Mouse (Mus musculus) lung, embryonic 16.5 days (tissue): ENCODE data around the gene Iqcd. TPM values are rescaled to one million over a fixed set of nuclear protein-coding genes. Genes with fewer than 3 reads are reported as not detected.

Source experiments
- ATAC-seq: fragments of 200-750 bp; cut with Nextera tagmentation; 2 replicates; pipeline ENCODE4 v1.8.0; 2017; ENCODE audit warnings: low read depth, mild to moderate bottlenecking, moderate library complexity
- H3K27ac ChIP-seq: fragments of 300-500 bp; sonication (generic); 2 replicates; pipeline ENCODE4 v1.5.1; 2014; ENCODE audit warnings: mild to moderate bottlenecking, control low read depth, low read length
- H3K27me3 ChIP-seq: fragments of 300-500 bp; sonication (generic); 2 replicates; pipeline ENCODE4 v1.6.1; 2014; ENCODE audit warnings: low read depth, low read length, mixed read lengths; ENCODE audit not compliant: control insufficient read depth, insufficient read depth
- H3K36me3 ChIP-seq: fragments of 300-500 bp; sonication (generic); 2 replicates; pipeline ENCODE4 v1.6.1; 2014; ENCODE audit warnings: low read length; ENCODE audit not compliant: control insufficient read depth, insufficient read depth
- H3K4me1 ChIP-seq: fragments of 300-500 bp; sonication (generic); replicated peaks from 2 replicates; pipeline ENCODE4 v1.6.1; 2014; ENCODE audit warnings: low read length, mixed read lengths; ENCODE audit not compliant: control insufficient read depth, insufficient read depth
- H3K4me2 ChIP-seq: fragments of 300-500 bp; sonication (generic); 2 replicates; pipeline ENCODE4 v1.6.1; 2014; ENCODE audit warnings: low read depth, low read length, control low read depth
- H3K4me3 ChIP-seq: fragments of 300-500 bp; sonication (generic); 2 replicates; pipeline ENCODE4 v1.5.1; 2014; ENCODE audit warnings: mild to moderate bottlenecking, low read length, control low read depth
- H3K9ac ChIP-seq: fragments of 300-500 bp; sonication (generic); 2 replicates; pipeline ENCODE4 v1.6.1; 2014; ENCODE audit warnings: low read length, control low read depth
- H3K9me3 ChIP-seq: fragments of 300-500 bp; sonication (generic); 2 replicates; pipeline ENCODE4 v1.6.1; 2016; ENCODE audit warnings: low read length; ENCODE audit not compliant: control insufficient read depth
- WGBS: fragments of 180-500 bp; shearing (Covaris S2); extraction: QIAGEN DNeasy Blood & Tissue Kit; methylation state at CpG from one replicate; pipeline ENCODE4 v1.1.7; 2014; 5-methylcytosine and 5-hydroxymethylcytosine counted together
- polyA plus RNA-seq: library from polyadenylated mRNA; unstranded; fragments of >200 nt; fragmentation: Nextera tagmentation; extraction: Ambion mirVana; gene quantifications from 2 replicates; pipeline ENCODE4 v1.2.1, GENCODE M21; 2015

Iqcd gene
- polyA plus RNA-seq, 1 experiment from 2014 or later, result 1.9 TPM

GRCm38 (mm10) chr5:120605688-120606087, 16.9 kb downstream of the Iqcd start:
- no peaks in the 10 kb centered on the region for H3K36me3 ChIP-seq

GRCm38 (mm10) chr5:120606590-120607200, 17.9 kb downstream of the Iqcd start:
- Histone ChIP-seq H3K4me2 (no peak overlapping the region), H3K27ac (no peak overlapping the region), H3K9me3 (no peaks in the 10 kb centered on the region), H3K27me3 (no peaks in the 10 kb centered on the region), H3K36me3 (no peaks in the 10 kb centered on the region), H3K9ac (no peak overlapping the region), H3K4me1 (peaks cover 8% of the 10 kb centered on the region), H3K4me3 (no peak overlapping the region)
- ATAC-seq, result no peak
- WGBS, result 63% methylated on average over 25 of the region's 25 CpGs

More at GRCm38 (mm10) chr5:120605688-120606087, 16.9 kb downstream of the Iqcd start:
- Histone ChIP-seq H3K4me3 (peak overlapping the region; percentile 30), H3K9me3 (no peaks in the 10 kb centered on the region), H3K4me1 (no peaks in the 10 kb centered on the region), H3K27me3 (no peaks in the 10 kb centered on the region), H3K27ac (no peak overlapping the region), H3K9ac (no peak overlapping the region), H3K4me2 (peak overlapping the region; percentile 51)
- under 1% methylated on average over 7 of the region's 8 CpGs for WGBS
- ATAC-seq, result peak; percentile 79

GRCm38 (mm10) chr5:120607335-120607734, 18.5 kb downstream of the Iqcd start:
- Histone ChIP-seq H3K9me3 (no peaks in the 10 kb centered on the region), H3K9ac (no peak overlapping the region), H3K4me2 (no peak overlapping the region), H3K27me3 (no peaks in the 10 kb centered on the region), H3K36me3 (no peaks in the 10 kb centered on the region), H3K4me3 (no peak overlapping the region), H3K4me1 (peaks cover 11% of the 10 kb centered on the region), H3K27ac (no peak overlapping the region)
- no peak for ATAC-seq
- 73% methylated on average over 3 of the region's 3 CpGs for WGBS

DNA sequence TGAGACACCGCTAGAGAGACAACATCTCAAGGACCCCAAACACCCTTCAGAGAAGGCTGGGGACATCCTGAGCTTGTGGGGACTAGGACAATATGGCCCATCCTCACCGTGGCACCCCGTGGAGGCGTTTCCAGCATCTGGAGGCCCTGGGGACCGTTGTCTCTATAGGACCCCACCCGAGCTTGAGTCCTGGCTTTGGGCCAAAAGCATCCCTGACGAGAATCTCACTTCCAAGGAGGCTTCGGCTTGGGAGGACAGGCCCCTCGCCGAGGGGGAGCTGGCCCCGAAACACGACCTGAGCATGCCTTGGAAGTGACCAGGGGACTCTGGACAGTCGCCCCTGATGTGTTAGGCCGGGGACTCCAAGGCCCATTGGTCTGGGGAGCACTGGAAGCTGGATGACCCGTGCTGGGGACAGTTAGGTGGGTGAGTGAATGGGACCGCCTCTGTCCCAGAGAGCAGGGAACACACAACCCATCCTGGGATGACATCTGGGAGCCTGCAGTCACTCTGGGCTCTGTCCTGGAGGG, 20.5 kb downstream of the Iqcd start:
- H3K9ac ChIP-seq, result no peak overlapping the region
- H3K4me3 ChIP-seq, result no peak overlapping the region
- H3K9me3 ChIP-seq, result no peaks in the 10 kb centered on the region
- H3K4me2 ChIP-seq, result no peak overlapping the region
- H3K27ac ChIP-seq, result no peak overlapping the region
- peaks cover 17% of the 10 kb centered on the region for H3K4me1 ChIP-seq
- no peak for ATAC-seq
- H3K36me3 ChIP-seq, result no peaks in the 10 kb centered on the region
- no peaks in the 10 kb centered on the region for H3K27me3 ChIP-seq
- WGBS, result 78% methylated on average over 16 of the region's 16 CpGs

DNA sequence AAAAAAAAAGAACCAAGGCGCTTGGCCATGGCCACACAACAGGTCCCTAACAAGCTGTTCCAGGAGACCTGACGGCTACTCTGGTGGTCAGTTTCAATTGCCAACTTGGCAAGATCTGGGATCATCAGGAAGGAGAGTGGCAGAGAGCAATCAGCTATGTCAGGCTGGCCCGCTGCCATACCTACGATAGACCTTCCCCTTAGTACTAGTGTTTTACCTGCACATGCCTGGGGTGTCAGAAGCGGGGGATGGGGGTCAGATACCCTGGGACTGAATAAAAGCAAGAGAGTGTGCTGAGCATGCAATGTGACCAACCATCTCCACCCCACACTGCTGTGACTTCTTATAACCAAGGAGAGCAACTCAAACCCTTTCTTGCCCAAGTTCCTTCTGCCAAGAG, 22.1 kb downstream of the Iqcd start:
- Histone ChIP-seq H3K27me3 (no peaks in the 10 kb centered on the region), H3K27ac (no peak overlapping the region), H3K4me1 (peaks cover 17% of the 10 kb centered on the region), H3K36me3 (peaks cover 3% of the 10 kb centered on the region; the same call in 1 of the 2 replicates), H3K4me3 (no peak overlapping the region; the same call in 1 of the 2 replicates), H3K4me2 (peak overlapping the region; percentile 59), H3K9ac (no peak overlapping the region), H3K9me3 (peaks cover 2% of the 10 kb centered on the region; the same call in 1 of the 2 replicates)
- WGBS, result 88% methylated on average over 5 of the region's 5 CpGs
- no peak for ATAC-seq

GRCm38 (mm10) chr5:120611416-120611815, 22.6 kb downstream of the Iqcd start:
- Histone ChIP-seq H3K27ac (no peak overlapping the region), H3K4me1 (peaks cover 17% of the 10 kb centered on the region), H3K4me2 (peak overlapping the region; percentile 59), H3K9me3 (peaks cover 3% of the 10 kb centered on the region; the same call in 1 of the 2 replicates), H3K27me3 (no peaks in the 10 kb centered on the region), H3K36me3 (peaks cover 8% of the 10 kb centered on the region; the same call in 1 of the 2 replicates), H3K4me3 (peak overlapping the region; percentile 67), H3K9ac (peak overlapping the region; percentile 71)
- WGBS, result 44% methylated on average over 8 of the region's 8 CpGs
- ATAC-seq, result no peak

- Histone ChIP-seq H3K9me3 (peaks cover 3% of the 10 kb centered on the region; the same call in 1 of the 2 replicates), H3K27me3 (no peaks in the 10 kb centered on the region), H3K4me1 (peaks cover 17% of the 10 kb centered on the region), H3K4me3 (peak within 1 kb of the TSS; percentile 67), H3K27ac (peak within 1 kb of the TSS; percentile 85), H3K36me3 (peaks cover 14% of the 10 kb centered on the region; the same call in 1 of the 2 replicates), H3K9ac (peak within 1 kb of the TSS; percentile 72), H3K4me2 (peak within 1 kb of the TSS; percentile 84)
- WGBS, result 0% methylated on average over 22 of the region's 22 CpGs
- ATAC-seq, result peak; percentile 90
Measured at GRCm38 (mm10) chr5:120612442-120612821, 23.6 kb downstream of the Iqcd start, which contains the start of the genes Rita1 and Ddx54. Gene Rita1, minus strand, starts transcription at chr5:120612589. Gene Ddx54, plus strand, starts transcription at chr5:120612739.

- Histone ChIP-seq H3K27ac (peak overlapping the region; percentile 85), H3K4me1 (peaks cover 17% of the 10 kb centered on the region), H3K27me3 (no peaks in the 10 kb centered on the region), H3K4me3 (peak overlapping the region; percentile 67), H3K9ac (peak overlapping the region; percentile 72), H3K36me3 (peaks cover 14% of the 10 kb centered on the region; the same call in 1 of the 2 replicates), H3K4me2 (peak overlapping the region; percentile 84), H3K9me3 (peaks cover 3% of the 10 kb centered on the region; the same call in 1 of the 2 replicates)
- ATAC-seq, result peak; percentile 95
- WGBS, result under 1% methylated on average over 69 of the region's 69 CpGs
Measured at GRCm38 (mm10) chr5:120612822-120613604, 24.2 kb downstream of the Iqcd start.

DNA sequence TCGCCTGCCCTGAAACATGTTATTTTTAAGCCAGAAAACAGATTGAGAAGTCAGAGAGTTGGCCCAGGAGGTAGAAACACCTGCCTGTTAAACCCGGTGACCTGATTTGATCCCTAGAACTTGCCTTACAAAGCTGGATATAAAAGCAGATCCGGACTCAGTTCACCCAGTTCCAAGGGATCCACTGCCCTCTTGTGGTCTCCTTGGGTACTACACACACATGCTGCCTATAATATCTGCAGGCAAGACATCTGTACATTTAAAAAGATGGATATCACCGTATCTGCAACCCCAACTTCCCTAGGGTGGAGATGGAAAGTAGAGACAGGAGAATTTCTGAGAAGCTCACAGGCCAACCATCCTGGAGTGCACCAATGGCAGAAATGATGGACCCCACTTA, 27.1 kb downstream of the Iqcd start:
- WGBS, result 95% methylated on average over 4 of the region's 4 CpGs
- Histone ChIP-seq H3K9me3 (peaks cover 3% of the 10 kb centered on the region; the same call in 1 of the 2 replicates), H3K27me3 (no peaks in the 10 kb centered on the region), H3K27ac (no peak overlapping the region), H3K4me3 (no peak overlapping the region), H3K4me1 (peaks cover 16% of the 10 kb centered on the region), H3K4me2 (no peak overlapping the region), H3K9ac (no peak overlapping the region), H3K36me3 (peaks cover 36% of the 10 kb centered on the region)
- ATAC-seq, result no peak
